Mouse (Mus musculus): ENCODE data around the gene Zfyve1. TPM values are rescaled to one million over a fixed set of nuclear protein-coding genes. Genes with fewer than 3 reads are reported as not detected.

The Zfyve1 gene
- total RNA-seq, 2 experiments from 2014 or later = 43.9 to 48.9 TPM

- intact Hi-C loops (cut with DNase I) = no loop called here
- TF ChIP-seq CTCF (IDR thresholded peaks at IDR 0.05) = no peak
- Histone ChIP-seq H3K27ac (no peak overlapping the region), H3K4me3 (no peak overlapping the region)
- no peak for DNase-seq (ENCODE audit: extremely low spot score in 1 of 2, low spot score in 2 of 2)
These were observed 79.4 kb downstream of the Zfyve1 start for GRCm38 (mm10) chr12:83517580-83517979.

GRCm38 (mm10) chr12:83514216-83514615, 82.8 kb downstream of the Zfyve1 start:
- TF ChIP-seq CTCF (IDR thresholded peaks at IDR 0.05) = no peak
- DNase-seq (ENCODE audit: extremely low spot score in 1 of 2, low spot score in 2 of 2) = no peak
- no peak overlapping the region for H3K27ac ChIP-seq
- intact Hi-C loops (cut with DNase I) = no loop called here
- no peak overlapping the region for H3K4me3 ChIP-seq

- no peak for DNase-seq (ENCODE audit: extremely low spot score in 1 of 2, low spot score in 2 of 2)
- H3K4me3 ChIP-seq = no peak overlapping the region
- H3K27ac ChIP-seq = no peak overlapping the region
- no peak for TF ChIP-seq CTCF (IDR thresholded peaks at IDR 0.05)
- intact Hi-C loops (cut with DNase I) = no loop called here
These were observed 83.8 kb downstream of the Zfyve1 start for GRCm38 (mm10) chr12:83513185-83513584.

GRCm38 (mm10) chr12:83512783-83513182, 84.2 kb downstream of the Zfyve1 start:
- no peak for DNase-seq (ENCODE audit: extremely low spot score in 1 of 2, low spot score in 2 of 2)
- no peak overlapping the region for H3K4me3 ChIP-seq
- TF ChIP-seq CTCF (IDR thresholded peaks at IDR 0.05) = no peak
- H3K27ac ChIP-seq = no peak overlapping the region
- intact Hi-C loops (cut with DNase I) = no loop called here

GRCm38 (mm10) chr12:83510586-83510985, 86.4 kb downstream of the Zfyve1 start:
- TF ChIP-seq CTCF (IDR thresholded peaks at IDR 0.05) = no peak
- intact Hi-C loops (cut with DNase I) = no loop called here
- H3K4me3 ChIP-seq = no peak overlapping the region
- DNase-seq (ENCODE audit: extremely low spot score in 1 of 2, low spot score in 2 of 2) = no peak
- H3K27ac ChIP-seq = no peak overlapping the region

- intact Hi-C loops (cut with DNase I) = no loop called here
- Histone ChIP-seq H3K27ac (no peak overlapping the region), H3K4me3 (no peak overlapping the region)
- DNase-seq (ENCODE audit: extremely low spot score in 1 of 2, low spot score in 2 of 2) = no peak
- TF ChIP-seq CTCF (IDR thresholded peaks at IDR 0.05) = no peak
These were observed 90.5 kb downstream of the Zfyve1 start for GRCm38 (mm10) chr12:83506543-83506942.

GRCm38 (mm10) chr12:83502190-83502589, 94.8 kb downstream of the Zfyve1 start:
- peak; percentile 84 for TF ChIP-seq CTCF (IDR thresholded peaks at IDR 0.05)
- Histone ChIP-seq H3K27ac (no peak overlapping the region), H3K4me3 (no peak overlapping the region)
- peak; percentile 56 to 59 for DNase-seq (ENCODE audit: extremely low spot score in 1 of 2, low spot score in 2 of 2)
- intact Hi-C loops (cut with DNase I) = loop anchor here (1.0 kb wide), 1 partner anchor 388 kb away; no protein-coding TSS in a partner anchor

- TF ChIP-seq CTCF (IDR thresholded peaks at IDR 0.05) = no peak
- no peak overlapping the region for H3K4me3 ChIP-seq
- intact Hi-C loops (cut with DNase I) = no loop called here
These were observed 97.8 kb downstream of the Zfyve1 start for GRCm38 (mm10) chr12:83499256-83499655.

GRCm38 (mm10) chr12:83497959-83498358, 99.1 kb downstream of the Zfyve1 start:
- intact Hi-C loops (cut with DNase I) = no loop called here
- H3K27ac ChIP-seq = no peak overlapping the region

More at GRCm38 (mm10) chr12:83499256-83499655, 97.8 kb downstream of the Zfyve1 start:
- H3K27ac ChIP-seq = no peak overlapping the region
- no peak for DNase-seq (ENCODE audit: extremely low spot score in 1 of 2, low spot score in 2 of 2)

GRCm38 (mm10) chr12:83496736-83497135, 100.3 kb downstream of the Zfyve1 start:
- DNase-seq (ENCODE audit: extremely low spot score in 1 of 2, low spot score in 2 of 2) = no peak
- TF ChIP-seq CTCF (IDR thresholded peaks at IDR 0.05) = no peak
- H3K27ac ChIP-seq = no peak overlapping the region
- H3K4me3 ChIP-seq = no peak overlapping the region
- intact Hi-C loops (cut with DNase I) = no loop called here

More at GRCm38 (mm10) chr12:83497959-83498358, 99.1 kb downstream of the Zfyve1 start:
- no peak overlapping the region for H3K4me3 ChIP-seq
- no peak for DNase-seq (ENCODE audit: extremely low spot score in 1 of 2, low spot score in 2 of 2)
- TF ChIP-seq CTCF (IDR thresholded peaks at IDR 0.05) = no peak; the same call in none of the 2 replicates

Other genes with a start within 250 kb of the Zfyve1 start
- gene Dpf3, start 109.5 kb downstream of the Zfyve1 start, total RNA-seq (2021) = 1 to 10 TPM; 6.0 to 7.0 TPM
- 10 to 100 TPM; 31.6 to 32.3 TPM for gene Dcaf4, start 76.8 kb downstream of the Zfyve1 start, total RNA-seq (2021)
- 100 to 1,000 TPM; 109 to 127 TPM for gene Rbm25, start 34.0 kb upstream of the Zfyve1 start, total RNA-seq (2021)
- 10 to 100 TPM; 60.7 to 61.7 TPM for gene Psen1, start 90.9 kb upstream of the Zfyve1 start, total RNA-seq (2021)
- 1 to 10 TPM; 8.4 to 10.0 TPM for gene Papln, start 166.4 kb upstream of the Zfyve1 start, total RNA-seq (2021)